15 mouse cellular contexts compared by ENCODE assay signal in the genomic region with DNA sequence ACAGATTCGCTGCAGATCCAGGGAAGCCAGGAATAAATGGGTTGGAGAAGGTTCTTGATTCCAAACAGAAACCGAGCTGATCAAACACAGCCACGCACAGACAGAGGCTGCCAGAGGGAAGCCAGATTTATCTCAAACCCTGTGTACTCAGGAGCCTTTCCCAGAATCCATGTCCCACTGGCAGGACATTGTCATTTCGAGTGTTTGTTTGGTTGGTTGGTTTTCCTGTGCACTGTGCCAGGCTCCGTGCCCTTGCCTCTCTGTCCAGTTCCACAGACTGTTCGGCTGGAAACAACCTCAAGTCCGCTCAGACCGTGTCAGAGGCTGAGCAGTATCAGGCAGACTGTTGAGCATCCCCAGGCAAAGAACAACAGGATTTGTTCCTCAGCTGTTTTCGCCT. TPM values are rescaled to one million over a fixed set of nuclear protein-coding genes. Genes with fewer than 3 reads are reported as not detected.
"Had no signal": no experiment of that assay in that cellular context is flagged by ENCODE, and none has a peak within 500 bp of the region (broad histone marks: within the 10 kb centered on the region; RNA-seq: fewer than 3 reads in every experiment).

No protein-coding gene starts in this region.

- DNase-seq: gastrocnemius, adult 2 months; gastrocnemius, postnatal 10 days; gastrocnemius, postnatal 25 days; heart, postnatal 4 days; kidney, adult 18-20 months; kidney, adult 8-10 months; kidney, postnatal 10 days; kidney, postnatal 4 days; liver had no signal

- ATAC-seq: hindbrain, embryonic 16.5 days; inflammation-experienced regulatory T-cells, adult 6 months; intestine, embryonic 15.5 days; intestine, postnatal 0 days; liver, embryonic 12.5 days had no signal

RNA-seq across cellular contexts. Expression of a gene that starts 51.4 kb away (rescaled TPM):
- total RNA-seq: granulocyte monocyte progenitor cell, adult 5-6 weeks had no signal
